Mouse (Mus musculus) skeletal muscle tissue, adult 2 months (tissue): ENCODE results near the gene Ppp1r18.
A peak's percentile ranks its signal among the peaks of the same experiment; 100 is the strongest.

Source experiments
- DNase-seq: peaks from one replicate; pipeline ENCODE4 v3.0.0-alpha.2; 2012; ENCODE audit warnings: low read depth, low spot score

The Ppp1r18 gene

GRCm38 (mm10) chr17:35869346-35870067 is 4.1 kb downstream of the Ppp1r18 start:
- peak; percentile 35 for DNase-seq

- DNase-seq = peak; percentile 59
Measured at GRCm38 (mm10) chr17:35870151-35870883, 4.9 kb downstream of the Ppp1r18 start.

GRCm38 (mm10) chr17:35870884-35871696 is 5.7 kb downstream of the Ppp1r18 start:
- no peak for DNase-seq

DNA sequence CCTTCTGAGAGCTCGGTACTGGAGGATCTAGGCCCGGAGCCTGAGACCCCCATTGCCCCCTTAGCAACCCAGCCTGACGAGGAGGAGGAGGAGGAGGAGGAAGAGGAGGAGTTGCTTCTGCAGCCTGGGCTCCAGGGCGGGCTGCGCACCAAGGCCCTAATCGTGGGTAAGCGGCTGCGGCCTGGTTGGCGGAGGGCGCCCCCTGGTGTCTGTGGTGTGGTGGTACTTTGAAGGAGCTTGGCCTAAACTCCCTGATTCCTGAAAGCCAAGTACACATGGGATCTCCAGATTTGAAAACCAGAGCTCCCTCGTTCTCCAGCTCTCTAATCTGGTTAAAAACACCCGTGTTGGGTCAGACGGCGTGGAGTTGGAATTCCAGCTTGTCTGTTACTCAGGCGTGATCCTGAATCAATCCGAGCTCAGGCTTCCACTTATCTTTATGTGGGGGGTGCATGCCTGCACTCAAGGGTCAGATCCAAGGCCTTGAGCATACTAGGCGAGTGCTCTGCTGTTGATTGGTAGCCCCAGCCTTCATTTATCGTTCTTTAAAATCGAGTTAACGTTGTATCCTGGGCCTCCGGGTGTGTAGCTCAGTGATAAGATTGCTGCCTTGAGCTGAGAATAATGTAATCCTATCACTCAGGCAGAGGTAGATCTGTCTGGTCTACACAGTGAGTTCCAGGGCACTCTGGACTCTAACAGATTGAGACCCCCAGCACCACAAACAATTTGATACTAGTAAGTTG is 8.6 kb downstream of the Ppp1r18 start:
- DNase-seq = peak; percentile 82

- DNase-seq = no peak
Measured at GRCm38 (mm10) chr17:35874721-35875120, 9.3 kb downstream of the Ppp1r18 start.

DNA sequence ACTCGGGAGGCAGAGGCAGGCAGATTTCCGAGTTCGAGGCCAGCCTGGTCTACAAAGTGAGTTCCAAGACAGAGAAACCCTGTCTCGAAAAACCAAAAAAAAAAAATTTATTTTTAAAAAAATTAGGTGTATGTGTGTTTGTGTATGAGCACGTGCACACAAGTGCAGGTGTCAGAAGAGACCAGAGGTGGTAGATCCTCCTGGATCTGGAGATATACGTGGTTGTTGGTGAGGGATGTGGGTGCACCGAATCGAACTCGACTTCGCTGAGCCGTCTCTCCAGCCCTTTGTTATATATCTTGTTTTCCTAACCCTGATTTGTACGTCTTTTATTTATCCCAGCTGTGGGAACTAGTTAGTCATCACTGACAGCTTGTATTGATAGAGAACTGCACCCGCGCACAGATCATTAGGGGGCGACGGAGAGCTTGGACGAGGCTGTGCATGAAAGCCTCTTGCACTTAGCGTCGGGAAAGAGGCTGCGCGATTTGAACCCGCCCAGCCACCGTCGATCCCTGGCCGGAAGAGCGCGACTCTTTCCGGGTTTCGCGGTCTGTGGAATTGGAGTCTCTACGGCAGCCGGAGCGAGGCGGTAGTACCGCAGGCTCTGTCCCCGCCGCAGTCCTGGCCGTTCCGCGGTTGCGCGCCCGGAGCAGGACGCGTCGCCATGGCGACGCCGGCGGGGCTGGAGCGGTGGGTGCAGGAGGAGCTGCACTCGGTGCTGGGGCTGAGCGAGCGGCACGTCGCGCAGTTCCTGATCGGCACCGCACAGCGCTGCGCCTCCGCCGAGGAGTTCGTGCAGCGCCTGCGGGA is 14.1 kb downstream of the Ppp1r18 start, which contains the start of gene Dhx16:
Dhx16 (plus strand) TSS at position 575 of the 813 bp plus-strand sequence.
- DNase-seq = peak; percentile 95

GRCm38 (mm10) chr17:35882924-35883323 is 17.5 kb downstream of the Ppp1r18 start:
- no peak for DNase-seq

DNA sequence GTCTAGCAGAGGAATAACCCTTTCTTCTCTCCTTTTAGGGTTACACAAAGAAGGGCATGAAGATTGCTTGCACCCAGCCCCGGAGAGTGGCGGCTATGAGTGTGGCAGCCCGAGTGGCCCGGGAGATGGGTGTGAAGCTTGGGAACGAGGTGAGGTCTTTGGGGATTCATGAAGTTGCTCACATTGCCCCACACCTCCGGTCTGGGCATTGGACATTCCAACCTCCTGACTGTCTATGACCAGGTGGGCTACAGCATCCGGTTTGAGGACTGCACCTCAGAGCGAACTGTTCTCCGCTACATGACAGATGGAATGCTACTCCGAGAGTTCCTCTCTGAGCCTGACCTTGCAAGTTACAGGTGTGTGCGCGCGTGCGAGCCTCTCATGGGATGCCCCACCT is 18.4 kb downstream of the Ppp1r18 start:
- no peak for DNase-seq

- DNase-seq = no peak
Measured at GRCm38 (mm10) chr17:35887725-35888124, 22.3 kb downstream of the Ppp1r18 start.

- peak; percentile 94 for DNase-seq
Measured at GRCm38 (mm10) chr17:35896781-35897643, 31.6 kb downstream of the Ppp1r18 start, which contains the start of gene 2310061I04Rik. 2310061I04Rik (minus strand) TSS chr17:35897431.

GRCm38 (mm10) chr17:35897644-35898573 is 32.5 kb downstream of the Ppp1r18 start:
- DNase-seq = no peak

- no peak for DNase-seq
Measured at GRCm38 (mm10) chr17:35900636-35901035, 35.2 kb downstream of the Ppp1r18 start.

DNA sequence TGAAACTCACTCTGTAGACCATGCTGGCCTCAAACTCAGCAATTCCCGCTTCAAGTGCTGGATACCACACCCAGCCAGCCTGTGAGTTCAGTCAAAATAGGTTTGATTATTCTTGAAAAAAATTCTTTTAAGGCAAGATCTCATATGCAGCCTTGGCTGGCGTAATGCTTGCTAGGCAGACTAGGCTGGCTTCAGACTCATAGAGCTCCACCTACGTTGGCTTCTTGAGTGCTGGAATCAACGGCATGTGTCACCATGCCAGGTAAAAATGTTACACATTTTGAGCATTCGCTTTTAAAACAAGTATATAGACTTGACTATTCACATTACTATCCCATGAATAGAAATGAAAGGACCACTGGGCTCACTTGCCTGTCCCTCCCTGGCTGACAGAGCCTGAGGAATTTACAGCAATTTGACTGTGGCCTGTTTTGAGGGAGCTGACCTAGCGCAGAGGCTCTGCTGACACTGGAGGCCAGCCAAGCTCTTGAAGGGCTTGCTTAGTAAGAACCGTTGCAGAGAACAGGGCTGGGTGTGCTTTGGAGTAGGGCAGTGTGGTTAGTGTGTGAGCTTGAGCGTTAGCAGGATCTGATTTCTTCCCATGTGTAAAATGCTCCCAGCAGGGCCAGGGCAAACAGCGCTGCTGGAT is 38.1 kb downstream of the Ppp1r18 start:
- DNase-seq = peak; percentile 59

GRCm38 (mm10) chr17:35903992-35904355 is 38.6 kb downstream of the Ppp1r18 start:
- no peak for DNase-seq

DNA sequence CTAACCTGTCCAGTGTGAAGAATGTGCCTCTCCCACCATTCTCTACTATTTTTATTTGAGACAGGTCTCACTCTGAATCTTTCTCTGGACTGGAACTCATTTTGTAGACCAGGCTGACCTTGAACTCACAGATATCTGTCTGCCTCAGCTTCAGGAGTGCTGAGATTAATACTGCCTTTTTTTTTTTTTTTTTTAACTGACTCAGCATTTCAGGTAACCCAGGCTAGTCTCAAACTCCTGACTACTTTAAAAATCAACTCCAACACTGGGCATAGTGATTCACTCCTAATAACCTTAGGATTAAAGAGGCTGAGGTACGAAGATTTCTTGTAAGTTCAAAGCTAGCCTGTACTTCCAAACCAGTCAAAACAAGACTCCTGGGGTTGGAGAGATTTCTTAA is 40.2 kb downstream of the Ppp1r18 start:
- DNase-seq = no peak

- no peak for DNase-seq
Measured at GRCm38 (mm10) chr17:35907609-35908008, 42.2 kb downstream of the Ppp1r18 start.

DNA sequence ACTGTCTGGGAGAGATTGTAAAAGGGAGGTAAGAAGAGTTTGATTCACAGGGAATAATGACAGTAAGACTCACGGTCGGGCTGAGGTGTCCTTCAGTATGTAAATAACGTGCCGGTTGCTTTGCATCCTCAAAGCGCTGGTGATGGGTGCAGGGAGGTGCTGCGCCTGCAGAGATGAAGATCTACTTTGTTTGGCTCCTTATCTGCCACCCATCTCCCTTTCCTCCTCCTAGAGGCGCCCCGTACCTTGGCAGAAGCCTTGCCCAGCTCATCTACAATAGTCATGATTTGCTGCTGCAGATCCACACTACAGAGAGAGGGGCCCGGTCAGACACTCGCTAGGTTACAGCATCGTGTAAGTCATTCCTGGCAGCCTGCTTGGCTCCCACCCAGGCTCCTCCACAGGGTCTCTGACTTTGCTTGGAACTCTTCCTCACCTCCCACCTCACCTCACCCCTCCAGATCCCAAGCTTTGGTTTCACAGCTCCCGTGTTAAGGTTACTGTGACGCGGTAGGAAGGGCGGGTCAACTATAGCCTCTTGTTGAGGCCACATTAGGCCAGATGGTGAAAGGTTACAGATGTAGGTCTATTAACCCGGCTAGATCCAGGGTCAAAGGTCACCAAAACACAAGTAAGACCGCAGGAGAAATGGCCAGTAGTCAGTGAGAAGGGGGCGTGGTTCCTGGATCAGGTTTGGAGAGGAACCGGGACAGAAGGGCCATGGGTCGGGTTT is 44.0 kb downstream of the Ppp1r18 start:
- DNase-seq = no peak
